Mouse (Mus musculus) forebrain, postnatal 0 days (tissue): ENCODE measurements around the gene Anpep. TPM values are rescaled to one million over a fixed set of nuclear protein-coding genes. Genes with fewer than 3 reads are reported as not detected.

Experiments used
- ATAC-seq: fragments of 200-750 bp; cut with Nextera tagmentation; 2 replicates; pipeline ENCODE4 v1.8.0; 2017; ENCODE audit warnings: mild to moderate bottlenecking, moderate library complexity
- DNase-seq: peaks from one replicate; pipeline ENCODE4 v3.0.0-alpha.2; 2015
- H3K27ac ChIP-seq: fragments of 300-500 bp; sonication (generic); 2 replicates; pipeline ENCODE4 v1.5.1; 2014; ENCODE audit warnings: low read depth, mild to moderate bottlenecking, antibody characterized with exemption, low read length, moderate library complexity, mixed read lengths
- H3K27me3 ChIP-seq: fragments of 300-500 bp; sonication (generic); 2 replicates; pipeline ENCODE4 v1.6.1; 2014; ENCODE audit warnings: mild to moderate bottlenecking, low read length, mixed read lengths; ENCODE audit not compliant: insufficient read depth
- H3K36me3 ChIP-seq: fragments of 300-500 bp; sonication (generic); 2 replicates; pipeline ENCODE4 v1.6.1; 2014; ENCODE audit warnings: mild to moderate bottlenecking, moderate library complexity; ENCODE audit not compliant: insufficient read depth
- H3K4me1 ChIP-seq: fragments of 300-500 bp; sonication (generic); 2 replicates; pipeline ENCODE4 v1.6.1; 2014; ENCODE audit warnings: antibody characterized with exemption; ENCODE audit not compliant: insufficient read depth
- H3K4me2 ChIP-seq: fragments of 300-500 bp; sonication (generic); 2 replicates; pipeline ENCODE4 v1.6.1; 2014; ENCODE audit warnings: low read depth, mild to moderate bottlenecking, moderate library complexity
- H3K4me3 ChIP-seq: fragments of 300-500 bp; sonication (generic); 2 replicates; pipeline ENCODE4 v1.5.1; 2014; ENCODE audit warnings: low read depth, low read length, mixed read lengths
- H3K9ac ChIP-seq: fragments of 300-500 bp; sonication (generic); 2 replicates; pipeline ENCODE4 v1.6.1; 2014; ENCODE audit warnings: mild to moderate bottlenecking
- H3K9me3 ChIP-seq: fragments of 300-500 bp; sonication (generic); 2 replicates; pipeline ENCODE4 v1.6.1; 2016; ENCODE audit warnings: low read length
- CTCF ChIP-seq: sonication (generic); IDR thresholded peaks from 2 replicates; pipeline ENCODE4 v1.5.1; 2016; ENCODE audit warnings: antibody characterized with exemption, control low read depth, low read depth
- WGBS: fragments of 180-500 bp; shearing (Covaris S2); extraction: QIAGEN DNeasy Blood & Tissue Kit; methylation state at CpG from one replicate; pipeline ENCODE4 v1.1.7; 2014; 5-methylcytosine and 5-hydroxymethylcytosine counted together
- polyA plus RNA-seq: library from polyadenylated mRNA; unstranded; fragments of >200 nt; fragmentation: Nextera tagmentation; extraction: Ambion mirVana; gene quantifications from 2 replicates; pipeline ENCODE4 v1.2.1, GENCODE M21; 2015
- total RNA-seq: library from RNA; depleted of rRNA; stranded (reverse); fragments of >200 nt; gene quantifications from 2 replicates; pipeline ENCODE4 v1.2.3, GENCODE M21; 2014

Anpep gene
- total and polyA plus RNA-seq, 2 experiments from 2014 or later, result 3.7 to 5.8 TPM

- 0 out of 2 replicates have a peak, but pooled peaks cover 3% of the 10 kb centered on the region for H3K27me3 ChIP-seq
- H3K4me1 ChIP-seq, result no peaks in the 10 kb centered on the region
- no peak overlapping the region for H3K27ac ChIP-seq
- H3K36me3 ChIP-seq, result no peaks in the 10 kb centered on the region
- TF ChIP-seq CTCF, result no peak
- peak overlapping the region; percentile 20 for H3K4me3 ChIP-seq
- H3K4me2 ChIP-seq, result peak overlapping the region; percentile 47
- H3K9ac ChIP-seq, result no peak overlapping the region
- H3K9me3 ChIP-seq, result no peaks in the 10 kb centered on the region
- ATAC-seq, result no peak
- WGBS, result 13% methylated on average over 51 of the region's 53 CpGs
- DNase-seq, result no peak
Measured at GRCm38 (mm10) chr7:79847456-79848451, 13.1 kb downstream of the Anpep start.

GRCm38 (mm10) chr7:79846342-79846741, 14.5 kb downstream of the Anpep start:
- no peak overlapping the region for H3K9ac ChIP-seq
- no peaks in the 10 kb centered on the region for H3K4me1 ChIP-seq
- H3K4me3 ChIP-seq, result no peak overlapping the region
- 0 out of 2 replicates have a peak, but pooled peaks cover 3% of the 10 kb centered on the region for H3K27me3 ChIP-seq
- H3K36me3 ChIP-seq, result no peaks in the 10 kb centered on the region
- no peak overlapping the region for H3K27ac ChIP-seq
- no peaks in the 10 kb centered on the region for H3K9me3 ChIP-seq
- 63% methylated on average over 2 of the region's 2 CpGs for WGBS
- TF ChIP-seq CTCF, result no peak
- no peak overlapping the region for H3K4me2 ChIP-seq
- DNase-seq, result no peak
- no peak for ATAC-seq

- TF ChIP-seq CTCF, result no peak
- H3K4me1 ChIP-seq, result no peaks in the 10 kb centered on the region
- no peak overlapping the region for H3K4me2 ChIP-seq
- ATAC-seq, result no peak
- no peak overlapping the region for H3K9ac ChIP-seq
- H3K36me3 ChIP-seq, result no peaks in the 10 kb centered on the region
- 78% methylated on average over 8 of the region's 8 CpGs for WGBS
- H3K4me3 ChIP-seq, result no peak overlapping the region
- H3K9me3 ChIP-seq, result no peaks in the 10 kb centered on the region
- no peak for DNase-seq
- H3K27ac ChIP-seq, result no peak overlapping the region
- H3K27me3 ChIP-seq, result no peaks in the 10 kb centered on the region
Measured at GRCm38 (mm10) chr7:79844090-79844802, 16.6 kb downstream of the Anpep start.

GRCm38 (mm10) chr7:79842163-79842562, 18.7 kb downstream of the Anpep start:
- DNase-seq (no peak), ATAC-seq (no peak)
- H3K27me3 ChIP-seq, result no peaks in the 10 kb centered on the region
- H3K4me1 ChIP-seq, result no peaks in the 10 kb centered on the region
- whole genome bisulfite sequencing, result 76% methylated on average over 7 of the region's 7 CpGs
- no peaks in the 10 kb centered on the region for H3K9me3 ChIP-seq
- H3K36me3 ChIP-seq, result no peaks in the 10 kb centered on the region
- no peak for TF ChIP-seq CTCF
- H3K4me2 ChIP-seq, result no peak overlapping the region
- H3K4me3 ChIP-seq, result no peak overlapping the region
- H3K27ac ChIP-seq, result no peak overlapping the region
- no peak overlapping the region for H3K9ac ChIP-seq

- H3K4me2 ChIP-seq, result no peak overlapping the region
- DNase-seq (no peak), ATAC-seq (no peak)
- no peaks in the 10 kb centered on the region for H3K36me3 ChIP-seq
- TF ChIP-seq CTCF, result no peak
- no peak overlapping the region for H3K27ac ChIP-seq
- WGBS, result 71% methylated on average over 2 of the region's 2 CpGs
- H3K27me3 ChIP-seq, result no peaks in the 10 kb centered on the region
- no peak overlapping the region for H3K9ac ChIP-seq
- H3K9me3 ChIP-seq, result no peaks in the 10 kb centered on the region
- no peaks in the 10 kb centered on the region for H3K4me1 ChIP-seq
- H3K4me3 ChIP-seq, result no peak overlapping the region
Measured at GRCm38 (mm10) chr7:79837247-79837646, 23.6 kb downstream of the Anpep start.

- no peaks in the 10 kb centered on the region for H3K36me3 ChIP-seq
- no peaks in the 10 kb centered on the region for H3K9me3 ChIP-seq
- H3K4me2 ChIP-seq, result no peak overlapping the region
- H3K4me1 ChIP-seq, result no peaks in the 10 kb centered on the region
- H3K27ac ChIP-seq, result no peak overlapping the region
- WGBS, result 96% methylated on average over 6 of the region's 6 CpGs
- H3K9ac ChIP-seq, result no peak overlapping the region
- no peaks in the 10 kb centered on the region for H3K27me3 ChIP-seq
- no peak for DNase-seq
- no peak overlapping the region for H3K4me3 ChIP-seq
- no peak for TF ChIP-seq CTCF
- no peak for ATAC-seq
Measured at GRCm38 (mm10) chr7:79835196-79835595, 25.7 kb downstream of the Anpep start.

GRCm38 (mm10) chr7:79832980-79833379, 27.9 kb downstream of the Anpep start:
- Histone ChIP-seq H3K27ac (no peak overlapping the region), H3K9ac (no peak overlapping the region), H3K4me3 (no peak overlapping the region), H3K4me1 (no peaks in the 10 kb centered on the region), H3K4me2 (no peak overlapping the region), H3K9me3 (no peaks in the 10 kb centered on the region), H3K27me3 (no peaks in the 10 kb centered on the region), H3K36me3 (no peaks in the 10 kb centered on the region)
- ATAC-seq, result no peak
- TF ChIP-seq CTCF, result no peak
- no peak for DNase-seq
